In the genomic region with DNA sequence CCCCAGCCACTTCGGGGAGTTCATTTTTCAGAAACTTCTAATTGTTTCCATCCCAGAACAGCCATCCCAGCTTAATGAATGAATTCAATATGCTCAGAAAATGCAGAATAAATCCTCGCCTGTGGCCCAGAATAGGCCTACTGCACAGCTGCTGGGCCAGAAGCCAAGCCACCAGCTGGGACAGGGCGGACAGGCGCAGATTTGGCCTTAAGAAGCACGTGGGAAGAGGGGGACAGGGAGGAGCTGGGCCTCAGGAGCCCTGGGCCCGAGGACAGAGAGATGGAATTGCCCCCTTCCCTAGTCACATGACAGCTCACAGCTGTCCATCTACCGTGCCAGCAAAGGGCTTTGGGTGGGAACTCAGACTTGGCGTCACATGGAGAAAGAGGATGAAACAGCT, we compare ENCODE assay signal across 7 mouse cellular contexts. TPM values are rescaled to one million over a fixed set of nuclear protein-coding genes. Genes with fewer than 3 reads are reported as not detected.
DNase-seq lines count a peak whose midpoint lies in the region; ATAC-seq lines count a peak whose summit lies in the region.

No protein-coding gene starts in this region.

- DNase-seq in embryo, embryonic 11 days, result peak; percentile 56
- peak; percentile 73 for DNase-seq in forebrain, embryonic 11.5 days (ENCODE audit: low spot score)
- DNase-seq in layer of hippocampus, adult 8-10 months (ENCODE audit: low spot score in 2 of 2), result peak; percentile 59 to 60
- DNase-seq in lung, postnatal 36 days, result peak; percentile 62
- DNase-seq in right cerebral cortex, postnatal 25 days, result peak; percentile 66
- DNase-seq in cerebellum, adult 9-10 months, result no peak

- no peaks in the 10 kb centered on the region for H3K9me3 ChIP-seq in forebrain, embryonic 11.5 days (ENCODE audit: control insufficient read depth, low read length)
- H3K9me3 ChIP-seq in heart, embryonic 16.5 days (replicated peaks; ENCODE audit: control insufficient read depth, low read length), result no peaks in the 10 kb centered on the region

- H3K4me3 ChIP-seq in forebrain, embryonic 11.5 days (ENCODE audit: low read depth, low read length), result no peak overlapping the region
- no peak overlapping the region for H3K4me3 ChIP-seq in heart, embryonic 16.5 days (ENCODE audit: low read length)

- 34% methylated on average over 8 of the region's 8 CpGs for WGBS in forebrain, embryonic 11.5 days
- 23% methylated on average over 8 of the region's 8 CpGs for WGBS in heart, embryonic 16.5 days

- H3K36me3 ChIP-seq in forebrain, embryonic 11.5 days (ENCODE audit: control insufficient read depth, insufficient read depth, low read length), result no peaks in the 10 kb centered on the region
- no peaks in the 10 kb centered on the region for H3K36me3 ChIP-seq in heart, embryonic 16.5 days (ENCODE audit: control insufficient read depth, insufficient read depth)

- H3K4me2 ChIP-seq in forebrain, embryonic 11.5 days (ENCODE audit: low read depth, low read length, severe bottlenecking), result no peak overlapping the region
- no peak overlapping the region for H3K4me2 ChIP-seq in heart, embryonic 16.5 days (ENCODE audit: low read depth, low read length)

- peaks cover 15% of the 10 kb centered on the region for H3K4me1 ChIP-seq in forebrain, embryonic 11.5 days (replicated peaks; ENCODE audit: control insufficient read depth, insufficient read depth, low read length)
- peaks cover 27% of the 10 kb centered on the region for H3K4me1 ChIP-seq in heart, embryonic 16.5 days (ENCODE audit: control insufficient read depth, insufficient read depth, low read length)

- ATAC-seq in forebrain, embryonic 11.5 days (replicated peaks; ENCODE audit: low FRiP score), result peak; percentile 63; the same call in 1 of the 2 replicates
- ATAC-seq in heart, embryonic 16.5 days (replicated peaks; ENCODE audit: extremely low read depth, insufficient read depth, low FRiP score), result peak; percentile 85

- no peaks in the 10 kb centered on the region for H3K27me3 ChIP-seq in forebrain, embryonic 11.5 days (ENCODE audit: control insufficient read depth, insufficient read depth, low read length)
- no peaks in the 10 kb centered on the region for H3K27me3 ChIP-seq in heart, embryonic 16.5 days (ENCODE audit: control insufficient read depth, insufficient read depth, low read length)

- H3K27ac ChIP-seq in forebrain, embryonic 11.5 days (ENCODE audit: low read depth, low read length), result peak overlapping the region; percentile 33; the same call in 1 of the 2 replicates
- peak overlapping the region; percentile 37; the same call in 1 of the 2 replicates for H3K27ac ChIP-seq in heart, embryonic 16.5 days (ENCODE audit: low read length)

- H3K9ac ChIP-seq in forebrain, embryonic 11.5 days (ENCODE audit: low read length), result no peak overlapping the region; the same call in 1 of the 2 replicates
- H3K9ac ChIP-seq in heart, embryonic 16.5 days (ENCODE audit: low read length), result no peak overlapping the region

RNA-seq across cellular contexts. Expression of a gene that starts 43.0 kb away (rescaled TPM):
- polyA plus RNA-seq in forebrain, embryonic 11.5 days (2014; fragmentation: Nextera tagmentation; extraction: Ambion mirVana), result 0.28 and 0.36 TPM in 2 replicates
- 24.9 and 28.6 TPM in 2 replicates for polyA plus RNA-seq in heart, embryonic 16.5 days (2015; fragmentation: Nextera tagmentation; extraction: Ambion mirVana)
- total RNA-seq in layer of hippocampus, adult 8-10 months (2022), result 1 to 10 TPM; 1.5 to 2.1 (median 1.8) TPM

Comparison
In these comparisons a context has a peak if more than half of its experiments do, and no peak if none do; other contexts are left out.
1. RNA of a gene that starts 43.0 kb away (polyA plus RNA-seq): 24.9 to 28.6 TPM in heart, embryonic 16.5 days; 0.28 to 0.36 TPM in forebrain, embryonic 11.5 days; every median in the first group is over 10 times any median in the second.